Mouse (Mus musculus) limb, embryonic 15.5 days (tissue): Measurements from ENCODE around the gene Pwp2. TPM values are rescaled to one million over a fixed set of nuclear protein-coding genes. Genes with fewer than 3 reads are reported as not detected.

Experiments used
- ATAC-seq: fragments of 200-750 bp; cut with Nextera tagmentation; 2 replicates; pipeline ENCODE4 v1.8.0; 2017; ENCODE audit warnings: low read depth, moderate TSS enrichment; ENCODE audit not compliant: insufficient number of reproducible peaks, low FRiP score, low TSS enrichment
- H3K27ac ChIP-seq: fragments of 300-500 bp; sonication (generic); 2 replicates; pipeline ENCODE4 v1.5.1; 2015; ENCODE audit warnings: moderate library complexity, mild to moderate bottlenecking, inconsistent platforms
- H3K27me3 ChIP-seq: fragments of 300-500 bp; sonication (generic); 2 replicates; pipeline ENCODE4 v1.6.1; 2015; ENCODE audit warnings: inconsistent platforms
- H3K36me3 ChIP-seq: fragments of 300-500 bp; sonication (generic); 2 replicates; pipeline ENCODE4 v1.6.1; 2015; ENCODE audit warnings: inconsistent platforms
- H3K4me1 ChIP-seq: fragments of 300-500 bp; sonication (generic); 2 replicates; pipeline ENCODE4 v1.6.1; 2015; ENCODE audit warnings: inconsistent platforms
- H3K4me2 ChIP-seq: fragments of 300-500 bp; sonication (generic); 2 replicates; pipeline ENCODE4 v1.6.1; 2015; ENCODE audit warnings: mild to moderate bottlenecking, inconsistent platforms
- H3K4me3 ChIP-seq: fragments of 300-500 bp; sonication (generic); 2 replicates; pipeline ENCODE4 v1.5.1; 2015; ENCODE audit warnings: mild to moderate bottlenecking, inconsistent platforms
- H3K9ac ChIP-seq: fragments of 300-500 bp; sonication (generic); 2 replicates; pipeline ENCODE4 v1.6.1; 2015; ENCODE audit warnings: inconsistent platforms
- H3K9me3 ChIP-seq: fragments of 300-500 bp; sonication (generic); 2 replicates; pipeline ENCODE4 v1.6.1; 2016; ENCODE audit warnings: inconsistent platforms
- WGBS: fragments of 180-500 bp; shearing (Covaris S2); methylation state at CpG from one replicate; pipeline ENCODE4 v1.1.7; 2015; 5-methylcytosine and 5-hydroxymethylcytosine counted together
- polyA plus RNA-seq: library from polyadenylated mRNA; unstranded; fragments of >200 nt; fragmentation: Nextera tagmentation; extraction: Ambion mirVana; gene quantifications from 2 replicates; pipeline ENCODE4 v1.2.1, GENCODE M21; 2015

The Pwp2 gene
- polyA plus RNA-seq, 1 experiment from 2014 or later, result 18.5 TPM

DNA sequence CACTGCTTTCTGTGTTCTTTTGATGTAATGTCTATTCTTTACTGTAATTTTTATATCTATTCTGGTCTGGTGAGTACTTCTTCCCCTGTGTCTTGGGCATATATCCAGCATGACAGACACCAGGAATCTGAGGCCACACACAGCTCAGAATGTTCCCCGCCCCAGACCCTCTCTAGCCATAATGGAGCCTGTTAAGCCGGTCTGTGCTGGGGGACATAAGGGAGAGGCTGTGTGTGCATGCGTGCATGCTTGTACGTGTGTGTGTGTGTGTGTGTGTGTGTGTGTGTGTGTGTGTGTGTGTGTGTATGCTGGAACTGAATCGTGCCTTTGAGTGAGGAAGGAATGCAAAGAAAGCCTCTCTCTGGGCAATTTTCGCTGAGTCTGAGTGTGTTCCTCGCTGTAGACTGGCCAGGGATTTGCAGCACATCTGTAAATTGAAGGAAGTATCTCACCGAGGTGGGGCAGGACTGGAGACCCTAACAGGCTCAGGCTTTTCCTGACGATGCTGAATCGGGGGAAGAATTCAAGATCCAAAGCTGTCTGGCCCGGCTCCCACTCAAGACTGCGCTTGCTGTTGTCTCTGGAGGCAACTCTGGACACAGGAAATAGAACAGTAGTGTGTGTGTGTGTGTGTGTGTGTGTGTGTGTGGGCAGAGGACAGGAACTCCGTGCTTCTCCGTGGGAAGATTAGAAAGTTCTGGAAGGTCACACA is 46.0 kb downstream of the Pwp2 start:
- 16% methylated on average over 14 of the region's 14 CpGs for WGBS
- 0 out of 2 replicates have a peak overlapping the region, but pooled peaks have one; percentile 5 for H3K4me2 ChIP-seq
- no peaks in the 10 kb centered on the region for H3K27me3 ChIP-seq
- peak overlapping the region; percentile 85 for H3K27ac ChIP-seq
- ATAC-seq, result peak; percentile 77; the same call in 1 of the 2 replicates
- H3K9ac ChIP-seq, result 0 out of 2 replicates have a peak overlapping the region, but pooled peaks have one; percentile 26
- no peaks in the 10 kb centered on the region for H3K36me3 ChIP-seq
- H3K9me3 ChIP-seq, result no peaks in the 10 kb centered on the region
- no peak overlapping the region for H3K4me3 ChIP-seq
- peaks cover 26% of the 10 kb centered on the region for H3K4me1 ChIP-seq

DNA sequence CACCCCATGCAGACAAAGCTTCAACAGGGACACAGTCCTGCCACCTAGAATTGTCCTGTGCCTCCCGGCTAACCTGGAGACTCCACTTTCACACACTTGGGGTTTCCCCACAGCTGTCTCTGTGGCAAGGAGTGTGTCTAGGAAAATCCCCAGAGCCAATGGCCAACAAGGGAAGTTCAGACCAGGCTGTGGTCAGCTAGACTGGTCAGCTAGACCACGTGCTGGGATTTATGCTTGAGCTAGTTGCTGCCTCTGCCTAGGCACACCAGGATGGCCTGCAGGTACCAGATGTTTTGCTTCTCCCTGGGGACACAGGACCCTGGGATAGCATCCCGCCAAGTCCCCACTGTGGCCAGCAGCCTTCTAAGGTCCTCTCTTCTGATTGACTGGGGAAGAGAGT is 47.8 kb downstream of the Pwp2 start:
- no peaks in the 10 kb centered on the region for H3K36me3 ChIP-seq
- no peaks in the 10 kb centered on the region for H3K9me3 ChIP-seq
- peaks cover 26% of the 10 kb centered on the region for H3K4me1 ChIP-seq
- no peak overlapping the region for H3K9ac ChIP-seq
- WGBS, result 81% methylated on average over 3 of the region's 3 CpGs
- no peak; the same call in 1 of the 2 replicates for ATAC-seq
- no peak overlapping the region for H3K4me2 ChIP-seq
- H3K4me3 ChIP-seq, result no peak overlapping the region
- no peaks in the 10 kb centered on the region for H3K27me3 ChIP-seq
- no peak overlapping the region for H3K27ac ChIP-seq

DNA sequence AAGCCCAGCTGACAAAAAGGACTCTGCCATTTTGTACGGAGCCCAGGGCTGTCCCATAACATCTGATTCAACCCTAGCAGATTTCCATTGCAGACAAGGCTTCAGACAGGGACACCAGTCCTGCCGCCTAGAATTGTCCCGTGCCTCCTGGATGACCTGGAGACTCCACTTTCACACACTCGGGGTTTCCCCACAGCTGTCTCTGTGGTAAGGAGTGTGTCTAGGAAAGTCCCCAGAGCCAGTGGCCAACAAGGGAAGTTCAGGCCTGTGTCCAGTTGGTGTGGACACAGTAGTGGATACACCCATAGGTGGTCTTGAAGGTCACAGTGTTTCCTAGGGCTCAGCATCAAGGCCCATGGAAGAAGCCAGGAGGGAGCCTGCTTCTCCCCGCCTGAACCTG is 49.0 kb downstream of the Pwp2 start:
- Histone ChIP-seq H3K36me3 (no peaks in the 10 kb centered on the region), H3K4me3 (no peak overlapping the region), H3K4me1 (peaks cover 26% of the 10 kb centered on the region), H3K4me2 (no peak overlapping the region), H3K9ac (no peak overlapping the region), H3K27me3 (no peaks in the 10 kb centered on the region), H3K9me3 (no peaks in the 10 kb centered on the region), H3K27ac (no peak overlapping the region)
- no peak for ATAC-seq
- 82% methylated on average over 5 of the region's 5 CpGs for WGBS

DNA sequence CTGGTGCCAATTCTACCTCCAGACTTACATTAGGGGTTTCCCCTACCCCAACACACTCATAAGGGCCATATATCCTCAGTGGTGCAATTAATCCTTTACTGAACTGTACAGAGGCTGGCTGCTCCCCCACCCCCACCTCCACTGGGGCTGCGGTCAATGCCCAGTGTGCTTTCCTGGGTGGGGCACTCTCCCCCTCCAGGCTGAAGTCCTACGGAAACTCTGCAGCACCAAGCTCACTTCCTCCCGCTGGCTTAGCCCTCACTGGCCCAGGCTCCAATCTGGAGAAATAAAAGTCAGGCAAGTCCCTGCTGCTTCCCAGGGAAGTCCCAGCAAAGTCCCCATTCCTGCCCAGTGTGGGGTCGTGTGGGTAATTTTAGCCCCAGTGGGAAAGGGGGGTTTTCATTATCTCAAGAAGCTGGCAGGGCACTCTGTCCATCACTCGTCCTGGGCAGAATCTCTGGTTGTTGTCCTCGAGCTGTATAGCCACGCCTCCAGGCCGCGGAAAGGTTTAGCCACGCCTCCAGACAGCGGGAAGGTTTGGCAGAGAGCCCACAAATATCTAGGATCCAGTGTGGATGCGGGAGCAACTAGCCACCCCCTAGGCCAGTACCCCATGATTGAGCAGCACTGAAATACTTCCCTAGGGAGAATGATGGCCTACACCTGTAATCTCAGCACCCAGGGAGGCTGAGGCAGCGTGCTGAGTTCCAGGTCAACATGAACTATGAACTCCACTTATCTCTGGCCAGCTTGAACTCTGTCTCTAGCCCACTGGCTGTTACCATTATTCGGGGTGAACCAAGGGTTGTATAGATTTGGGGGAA is 49.8 kb downstream of the Pwp2 start:
- H3K27ac ChIP-seq, result no peak overlapping the region
- no peaks in the 10 kb centered on the region for H3K36me3 ChIP-seq
- H3K4me2 ChIP-seq, result peak overlapping the region; percentile 31; the same call in 1 of the 2 replicates
- 13% methylated on average over 14 of the region's 14 CpGs for WGBS
- no peaks in the 10 kb centered on the region for H3K9me3 ChIP-seq
- no peak for ATAC-seq
- no peaks in the 10 kb centered on the region for H3K27me3 ChIP-seq
- peaks cover 29% of the 10 kb centered on the region for H3K4me1 ChIP-seq
- no peak overlapping the region for H3K4me3 ChIP-seq
- H3K9ac ChIP-seq, result no peak overlapping the region

DNA sequence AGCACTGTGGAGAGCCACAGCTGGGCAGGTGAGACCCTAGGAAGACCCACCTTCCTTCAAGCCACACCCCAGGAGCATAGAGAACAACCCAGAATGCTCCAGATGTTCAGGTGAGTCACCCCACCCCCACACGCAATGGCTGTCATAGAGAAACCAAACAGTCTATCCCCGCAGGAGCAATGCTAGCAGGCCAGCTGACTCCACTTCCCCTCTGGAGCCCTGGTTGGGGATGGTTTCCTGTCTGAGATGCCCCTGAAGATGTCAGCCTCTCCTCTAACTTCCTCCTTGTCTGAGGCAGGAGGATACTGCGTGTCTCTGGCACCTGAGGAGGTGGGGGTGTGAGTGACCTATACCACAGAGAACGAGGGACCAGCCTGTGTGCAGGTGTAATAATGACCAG is 50.5 kb downstream of the Pwp2 start:
- no peak for ATAC-seq
- no peaks in the 10 kb centered on the region for H3K36me3 ChIP-seq
- H3K27ac ChIP-seq, result no peak overlapping the region
- no peaks in the 10 kb centered on the region for H3K9me3 ChIP-seq
- no peak overlapping the region for H3K4me2 ChIP-seq
- H3K4me3 ChIP-seq, result no peak overlapping the region
- no peaks in the 10 kb centered on the region for H3K27me3 ChIP-seq
- 63% methylated on average over 4 of the region's 4 CpGs for WGBS
- H3K9ac ChIP-seq, result no peak overlapping the region
- peaks cover 33% of the 10 kb centered on the region for H3K4me1 ChIP-seq

DNA sequence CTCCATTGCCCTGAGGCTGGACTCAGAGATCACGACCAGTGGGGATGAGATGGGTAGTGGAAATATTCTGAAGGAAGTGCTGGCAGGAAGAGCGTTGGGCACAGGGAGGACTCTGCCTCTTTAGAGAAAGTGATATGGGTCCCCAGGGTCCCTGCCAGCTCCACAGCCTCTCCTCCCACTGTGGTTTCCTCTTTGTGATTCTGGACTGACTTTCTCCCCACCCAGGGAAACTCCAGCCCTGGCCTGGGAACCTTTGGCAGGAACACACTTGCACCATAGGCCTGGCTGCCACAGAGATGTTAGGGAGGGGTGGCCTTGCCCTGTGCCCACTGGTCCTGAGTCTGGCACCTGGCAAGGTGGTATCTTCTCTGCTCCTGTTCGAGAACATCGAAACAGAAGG is 55.0 kb downstream of the Pwp2 start:
- H3K27me3 ChIP-seq, result no peaks in the 10 kb centered on the region
- no peak overlapping the region for H3K4me2 ChIP-seq
- WGBS, result 67% methylated on average over 4 of the region's 4 CpGs
- H3K4me1 ChIP-seq, result peaks cover 31% of the 10 kb centered on the region
- no peaks in the 10 kb centered on the region for H3K9me3 ChIP-seq
- H3K4me3 ChIP-seq, result no peak overlapping the region
- no peak overlapping the region for H3K9ac ChIP-seq
- ATAC-seq, result 0 out of 2 replicates have a peak, but pooled peaks have one; percentile 16
- no peak overlapping the region for H3K27ac ChIP-seq
- H3K36me3 ChIP-seq, result no peaks in the 10 kb centered on the region

DNA sequence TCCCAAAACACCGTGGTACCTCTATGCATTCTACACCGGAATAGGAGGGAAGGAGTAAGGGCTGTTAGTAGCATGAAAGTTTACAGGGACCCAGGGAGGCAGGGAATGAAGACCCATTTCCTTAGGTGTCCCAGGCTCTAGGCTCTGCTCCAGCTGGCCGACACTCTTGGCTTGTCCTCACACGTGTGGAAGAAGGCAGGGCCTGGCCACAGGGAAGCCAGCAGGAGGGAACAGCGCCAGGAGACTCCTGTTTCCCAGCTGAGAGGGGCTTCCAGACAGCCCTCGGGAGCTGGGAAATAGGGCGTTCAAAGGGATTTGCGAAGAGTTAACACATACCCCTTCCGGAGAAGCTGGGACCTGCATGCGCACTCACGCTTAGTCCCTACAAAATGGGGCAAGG is 55.5 kb downstream of the Pwp2 start:
- Histone ChIP-seq H3K27ac (0 out of 2 replicates have a peak overlapping the region, but pooled peaks have one; percentile 13), H3K9me3 (no peaks in the 10 kb centered on the region), H3K27me3 (no peaks in the 10 kb centered on the region), H3K4me1 (peaks cover 26% of the 10 kb centered on the region), H3K9ac (no peak overlapping the region), H3K4me2 (no peak overlapping the region), H3K36me3 (no peaks in the 10 kb centered on the region), H3K4me3 (no peak overlapping the region)
- no peak for ATAC-seq
- 27% methylated on average over 11 of the region's 11 CpGs for WGBS

DNA sequence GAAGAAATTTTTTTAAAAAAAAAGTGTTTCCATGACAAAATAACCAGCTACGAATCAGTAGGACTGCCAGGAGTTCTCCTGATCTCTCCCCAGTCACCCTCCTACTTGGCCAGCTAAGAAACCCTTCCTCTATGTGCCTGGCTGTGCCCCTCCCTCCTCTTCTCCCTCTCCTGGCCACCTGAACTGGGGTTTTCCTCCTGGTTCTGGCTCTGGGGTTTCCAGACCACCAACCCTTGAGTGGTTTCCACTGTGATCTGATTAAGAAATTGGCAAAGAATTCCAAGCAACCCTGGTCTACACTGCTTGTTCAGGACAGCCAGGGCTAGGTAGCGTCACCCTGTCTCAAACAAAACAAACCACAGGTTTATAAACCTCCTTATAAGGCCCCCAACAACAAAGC is 56.3 kb downstream of the Pwp2 start:
- ATAC-seq, result no peak
- Histone ChIP-seq H3K27me3 (no peaks in the 10 kb centered on the region), H3K9me3 (no peaks in the 10 kb centered on the region), H3K36me3 (no peaks in the 10 kb centered on the region), H3K4me2 (no peak overlapping the region), H3K9ac (no peak overlapping the region), H3K4me3 (no peak overlapping the region), H3K27ac (peak overlapping the region; percentile 13; the same call in 1 of the 2 replicates), H3K4me1 (peaks cover 26% of the 10 kb centered on the region)
- WGBS, result 76% methylated on average over 2 of the region's 2 CpGs

DNA sequence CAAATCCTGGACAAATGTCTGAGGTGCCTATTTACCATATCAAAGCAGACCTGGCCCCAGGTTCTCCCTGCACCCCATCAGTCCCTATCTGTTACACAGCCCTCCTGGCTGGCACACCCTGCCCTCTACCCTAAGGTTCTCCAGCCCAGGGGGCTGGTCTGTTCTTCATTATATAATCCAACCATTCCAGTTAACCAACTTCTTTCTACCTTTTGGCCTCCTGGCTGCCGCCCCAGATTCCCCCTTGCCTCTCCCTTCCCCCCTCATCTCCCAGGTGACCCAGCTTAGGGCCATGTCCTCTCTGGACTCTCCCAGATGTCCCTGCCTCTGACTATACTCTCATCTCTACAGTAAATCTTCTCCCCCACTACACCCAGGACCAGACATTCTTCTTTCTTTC is 57.0 kb downstream of the Pwp2 start:
- Histone ChIP-seq H3K9ac (no peak overlapping the region), H3K27me3 (no peaks in the 10 kb centered on the region), H3K27ac (no peak overlapping the region), H3K4me3 (no peak overlapping the region), H3K9me3 (no peaks in the 10 kb centered on the region), H3K4me2 (no peak overlapping the region), H3K36me3 (no peaks in the 10 kb centered on the region), H3K4me1 (peaks cover 26% of the 10 kb centered on the region)
- no peak for ATAC-seq
- 47% methylated on average over 1 of the region's 1 CpGs for WGBS

DNA sequence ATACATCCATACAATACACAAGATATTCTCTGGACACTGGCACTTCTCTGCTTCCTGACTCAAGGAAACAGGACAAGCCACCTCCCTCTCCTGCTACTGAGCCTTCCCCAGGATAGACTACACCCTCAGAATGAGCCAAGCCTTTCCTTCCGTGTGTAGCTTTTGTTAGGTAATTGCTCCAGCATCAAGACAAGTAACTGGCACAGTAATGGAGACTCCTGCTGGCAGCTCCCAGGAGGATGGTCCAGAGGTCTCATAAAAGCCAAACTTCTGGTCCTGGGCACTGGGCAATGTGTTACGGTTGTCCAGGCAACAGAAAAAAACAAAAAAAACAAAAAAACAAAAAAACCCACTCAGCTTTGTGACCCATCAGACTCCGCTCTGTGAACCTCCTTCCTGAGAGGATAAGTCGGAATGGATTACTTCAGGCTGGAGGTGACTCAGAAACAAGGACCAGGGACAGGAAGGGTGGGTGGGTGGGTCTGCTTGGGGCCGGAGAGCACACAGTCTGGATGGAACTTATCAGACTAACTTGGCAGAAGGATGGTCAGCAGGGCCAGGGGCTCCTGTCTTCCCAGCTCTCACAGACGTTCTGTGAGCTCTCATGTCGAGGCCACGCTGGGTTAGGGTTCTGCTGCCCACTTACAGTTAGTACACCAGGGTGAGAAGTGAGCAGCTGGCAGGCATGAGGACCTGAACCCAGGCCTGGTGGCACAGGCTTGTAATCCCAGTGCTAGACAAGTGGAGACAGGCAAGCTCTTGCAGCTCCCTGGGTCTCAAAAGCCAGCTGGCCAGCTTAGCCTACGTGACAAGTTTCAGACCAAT is 57.7 kb downstream of the Pwp2 start:
- no peak overlapping the region for H3K9ac ChIP-seq
- H3K27ac ChIP-seq, result no peak overlapping the region
- no peaks in the 10 kb centered on the region for H3K27me3 ChIP-seq
- 68% methylated on average over 9 of the region's 9 CpGs for whole genome bisulfite sequencing
- no peaks in the 10 kb centered on the region for H3K9me3 ChIP-seq
- no peak for ATAC-seq
- no peaks in the 10 kb centered on the region for H3K36me3 ChIP-seq
- H3K4me3 ChIP-seq, result no peak overlapping the region
- no peak overlapping the region for H3K4me2 ChIP-seq
- H3K4me1 ChIP-seq, result peaks cover 26% of the 10 kb centered on the region

DNA sequence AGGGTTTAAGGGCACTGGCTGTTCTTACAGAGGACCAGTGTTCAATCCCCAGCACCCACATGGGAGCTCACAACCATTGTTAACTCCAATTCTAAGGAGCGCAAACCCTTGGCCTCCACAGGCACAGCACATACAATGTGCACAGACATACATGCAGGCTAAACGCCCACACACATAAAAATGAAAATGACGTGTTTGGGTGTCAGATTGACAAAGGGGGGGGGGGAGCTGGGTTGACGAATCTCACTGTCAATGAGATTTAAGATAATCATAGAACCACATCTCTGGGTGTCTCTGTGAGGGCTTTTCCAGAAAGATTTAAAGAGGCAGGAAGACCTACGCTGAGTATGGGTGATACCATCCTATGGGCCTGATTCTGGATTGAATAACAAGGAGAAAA is 58.6 kb downstream of the Pwp2 start:
- no peak for ATAC-seq
- no peaks in the 10 kb centered on the region for H3K27me3 ChIP-seq
- H3K4me3 ChIP-seq, result no peak overlapping the region
- no peak overlapping the region for H3K4me2 ChIP-seq
- H3K36me3 ChIP-seq, result no peaks in the 10 kb centered on the region
- peaks cover 26% of the 10 kb centered on the region for H3K4me1 ChIP-seq
- no peaks in the 10 kb centered on the region for H3K9me3 ChIP-seq
- 87% methylated on average over 5 of the region's 5 CpGs for WGBS
- H3K27ac ChIP-seq, result no peak overlapping the region
- no peak overlapping the region for H3K9ac ChIP-seq
